Comparison of ENCODE assay signal across 8 mouse cellular contexts in the genomic region with DNA sequence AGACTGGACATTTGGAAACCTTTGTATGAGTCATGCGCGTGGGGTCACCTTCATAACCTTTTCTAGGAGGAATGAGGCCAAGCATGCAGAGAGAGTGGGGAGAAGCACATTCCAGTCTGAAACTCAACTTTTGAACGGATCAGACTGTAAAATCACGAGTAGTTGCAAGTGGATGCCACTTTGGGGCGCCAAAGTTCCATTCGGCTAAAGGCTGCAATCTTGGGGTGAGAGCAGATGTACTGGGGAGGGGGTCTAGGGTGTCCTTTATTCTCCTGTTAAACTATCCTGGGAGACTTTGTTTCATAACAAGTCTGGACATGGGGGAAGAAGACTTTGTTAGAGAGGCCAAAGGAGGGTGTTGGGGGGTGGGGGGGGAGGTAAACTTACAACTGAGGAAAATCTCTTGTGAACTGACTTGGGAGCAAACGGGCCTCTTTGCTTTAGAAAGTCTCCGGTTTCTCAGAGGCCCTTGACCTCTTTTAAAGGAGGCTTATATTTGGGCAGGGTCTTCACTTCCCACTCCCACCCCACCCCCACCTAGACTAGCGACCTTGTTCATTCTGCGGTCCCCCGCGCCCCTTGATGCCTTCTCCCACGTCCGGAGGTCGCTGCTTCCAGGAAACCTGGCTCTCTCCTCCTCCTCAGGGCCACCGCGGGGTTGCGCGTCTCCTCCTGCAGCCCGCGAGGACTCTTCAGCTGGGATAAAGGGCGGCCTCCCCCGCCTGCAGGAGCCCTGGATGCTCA. TPM values are rescaled to one million over a fixed set of nuclear protein-coding genes. Genes with fewer than 3 reads are reported as not detected.
A peak's percentile ranks its signal among the peaks of the same experiment; 100 is the strongest.
DNase-seq lines count a peak whose midpoint lies in the region; ATAC-seq and TF ChIP-seq lines count a peak whose summit lies in the region.

No protein-coding gene starts in this region.

- H3K4me1 ChIP-seq in bone marrow macrophage, adult 2 months (ENCODE audit: control insufficient read depth, insufficient read depth, low read length), result no peaks in the 10 kb centered on the region
- peaks cover 40% of the 10 kb centered on the region for H3K4me1 ChIP-seq in forebrain, embryonic 13.5 days
- peaks cover 7% of the 10 kb centered on the region for H3K4me1 ChIP-seq in neural tube, embryonic 11.5 days (ENCODE audit: control insufficient read depth, insufficient read depth, low read length)

- DNase-seq in left cerebral cortex, adult 18-20 months (ENCODE audit: low spot score in 2 of 2), result peak; percentile 71 to 76
- no peak for DNase-seq in left cerebral cortex, adult 11 months (ENCODE audit: low spot score)
- peak; percentile 59 to 74 for DNase-seq in left cerebral cortex, adult 2 months (ENCODE audit: extremely low spot score in 1 of 2, low spot score in 2 of 2)
- peak; percentile 78 for DNase-seq in neural tube, embryonic 11.5 days (ENCODE audit: low spot score)
- DNase-seq in thymus, postnatal 0 days (ENCODE audit: low spot score), result no peak
- no peak for DNase-seq in T-cell, adult 2 months (ENCODE audit: low spot score)

- no peak overlapping the region for H3K27ac ChIP-seq in bone marrow macrophage, adult 2 months (ENCODE audit: insufficient read depth, low read depth, low read length)
- peak overlapping the region; percentile 85 for H3K27ac ChIP-seq in forebrain, embryonic 13.5 days
- peak overlapping the region; percentile 89 for H3K27ac ChIP-seq in left cerebral cortex, adult 2 months
- peak overlapping the region; percentile 96 for H3K27ac ChIP-seq in neural tube, embryonic 11.5 days (ENCODE audit: low read depth, low read length)

- intact Hi-C loops in left cerebral cortex, adult 2 months (cut with DNase I), result loop anchor here (1.0 to 10.0 kb wide), 6 partner anchors 120 to 1677 kb away; a partner anchor contains a TSS

- H3K9me3 ChIP-seq in forebrain, embryonic 13.5 days (replicated peaks), result no peaks in the 10 kb centered on the region
- no peaks in the 10 kb centered on the region for H3K9me3 ChIP-seq in neural tube, embryonic 11.5 days (ENCODE audit: control insufficient read depth, low read length)

- TF ChIP-seq CTCF in bone marrow macrophage, adult 2 months (IDR thresholded peaks at IDR 0.05; ENCODE audit: low read depth, low read length), result peak; percentile 42; the same call in 1 of the 2 replicates
- peak; percentile 78 for TF ChIP-seq CTCF in left cerebral cortex, adult 2 months (IDR thresholded peaks at IDR 0.05)

- 1% methylated on average over 23 of the region's 23 CpGs for WGBS in forebrain, embryonic 13.5 days
- WGBS in neural tube, embryonic 11.5 days, result under 1% methylated on average over 22 of the region's 23 CpGs

- H3K4me3 ChIP-seq in bone marrow macrophage, adult 2 months (ENCODE audit: insufficient read depth, low read length), result no peak overlapping the region
- peak overlapping the region; percentile 44 for H3K4me3 ChIP-seq in forebrain, embryonic 13.5 days
- peak overlapping the region; percentile 55 for H3K4me3 ChIP-seq in left cerebral cortex, adult 2 months
- peak overlapping the region; percentile 93 for H3K4me3 ChIP-seq in neural tube, embryonic 11.5 days (ENCODE audit: low read depth, low read length)

- peaks cover 25% of the 10 kb centered on the region for H3K27me3 ChIP-seq in forebrain, embryonic 13.5 days
- H3K27me3 ChIP-seq in neural tube, embryonic 11.5 days (ENCODE audit: control insufficient read depth, insufficient read depth, low read length), result 0 out of 2 replicates have a peak, but pooled peaks cover 5% of the 10 kb centered on the region

- TF ChIP-seq POLR2A in bone marrow macrophage, adult 2 months (IDR thresholded peaks at IDR 0.05; ENCODE audit: borderline replicate concordance, low read depth, low read length), result no peak

- H3K36me3 ChIP-seq in forebrain, embryonic 13.5 days (ENCODE audit: poor library complexity, severe bottlenecking), result no peaks in the 10 kb centered on the region
- no peaks in the 10 kb centered on the region for H3K36me3 ChIP-seq in neural tube, embryonic 11.5 days (ENCODE audit: control insufficient read depth, insufficient read depth, low read length)

- peak overlapping the region; percentile 69 for H3K4me2 ChIP-seq in forebrain, embryonic 13.5 days
- H3K4me2 ChIP-seq in neural tube, embryonic 11.5 days (ENCODE audit: low read depth), result peak overlapping the region; percentile 72

- ATAC-seq in forebrain, embryonic 13.5 days, result peak; percentile 80
- ATAC-seq in neural tube, embryonic 11.5 days (ENCODE audit: insufficient read depth, low FRiP score, low TSS enrichment), result peak; percentile 64

- H3K9ac ChIP-seq in forebrain, embryonic 13.5 days, result peak overlapping the region; percentile 63
- H3K9ac ChIP-seq in neural tube, embryonic 11.5 days (ENCODE audit: low read length), result peak overlapping the region; percentile 67

RNA-seq across cellular contexts. Expression of a gene that starts 11.0 kb away (rescaled TPM):
- 10 to 100 TPM; 23.6 to 29.0 TPM for total RNA-seq in left cerebral cortex, adult 18-20 months (2021)
- not detected in 2 replicates for polyA plus RNA-seq in bone marrow macrophage, adult 2 months (2012; ENCODE audit: insufficient read depth, insufficient read length, missing spikeins)
- 38.3 and 44.0 TPM in 2 replicates for polyA plus RNA-seq in forebrain, embryonic 13.5 days (2015; fragmentation: Nextera tagmentation; extraction: Ambion mirVana)
- 10 to 100 TPM; 27.2 TPM for total RNA-seq in left cerebral cortex, adult 2 months (2021)
- 28.2 and 31.3 TPM in 2 replicates for polyA plus RNA-seq in neural tube, embryonic 11.5 days (2014; fragmentation: Nextera tagmentation; extraction: Ambion mirVana)
- not detected in 2 replicates for polyA plus RNA-seq in thymus, postnatal 0 days (2015; fragmentation: Nextera tagmentation; extraction: Ambion mirVana)

Comparison
In these comparisons a context has a peak if more than half of its experiments do, and no peak if none do; other contexts are left out.
1. DNase-seq: peak in left cerebral cortex, adult 18-20 months (2 of 2), left cerebral cortex, adult 2 months (2 of 2) and neural tube, embryonic 11.5 days (single experiment); none in left cerebral cortex, adult 11 months (single experiment), thymus, postnatal 0 days (single experiment) and T-cell, adult 2 months (single experiment).
2. RNA of a gene that starts 11.0 kb away (polyA plus RNA-seq): 38.3 to 44.0 TPM in forebrain, embryonic 13.5 days and 28.2 to 31.3 TPM in neural tube, embryonic 11.5 days; not detected in bone marrow macrophage, adult 2 months and not detected in thymus, postnatal 0 days; every median in the first group is over 10 times any median in the second.